Mouse (Mus musculus) layer of hippocampus, adult 9-10 months (tissue): ENCODE results near the gene Lyrm7.

ENCODE experiments used
- DNase-seq: peaks from one replicate; pipeline ENCODE4 v3.0.0; 2022; ENCODE audit warnings: low spot score

Lyrm7 gene

DNA sequence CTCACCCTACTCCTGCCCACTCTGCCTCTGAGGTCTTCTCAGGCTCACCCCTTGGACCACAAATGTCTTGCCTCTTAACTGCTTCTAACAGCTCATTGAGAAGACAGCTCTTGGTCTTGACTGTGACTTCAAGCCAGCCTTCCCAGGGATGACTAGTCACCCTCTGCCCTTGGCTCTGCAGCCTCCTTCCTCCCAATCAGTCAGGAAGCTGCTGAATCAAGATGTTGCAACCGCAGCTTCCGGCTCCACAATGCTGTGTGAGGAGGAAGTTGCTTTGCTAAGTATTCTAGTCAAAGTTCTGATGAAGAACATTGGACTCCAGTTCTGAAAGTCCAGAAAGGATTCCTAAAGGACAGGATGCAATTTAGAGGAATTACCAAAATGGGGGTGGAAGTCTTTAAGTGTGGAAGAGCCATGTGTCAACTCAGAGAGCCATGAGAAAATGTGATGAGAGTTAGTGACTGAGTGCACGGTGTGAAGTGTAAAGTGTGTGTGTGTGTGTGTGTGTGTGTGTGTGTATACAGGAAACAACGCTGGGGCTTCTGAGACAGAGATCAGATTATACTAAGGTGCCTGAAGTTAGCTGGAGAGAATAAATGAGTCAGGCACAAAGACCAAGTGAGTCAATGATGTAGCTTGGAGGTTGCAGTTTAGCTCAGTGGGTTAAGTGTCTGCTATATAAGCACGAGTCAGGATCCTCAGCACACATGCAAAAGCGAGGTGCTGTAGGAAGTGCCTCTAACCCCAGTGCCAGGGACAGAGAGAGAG is 58.7 kb downstream of the Lyrm7 start:
- DNase-seq, result no peak

DNA sequence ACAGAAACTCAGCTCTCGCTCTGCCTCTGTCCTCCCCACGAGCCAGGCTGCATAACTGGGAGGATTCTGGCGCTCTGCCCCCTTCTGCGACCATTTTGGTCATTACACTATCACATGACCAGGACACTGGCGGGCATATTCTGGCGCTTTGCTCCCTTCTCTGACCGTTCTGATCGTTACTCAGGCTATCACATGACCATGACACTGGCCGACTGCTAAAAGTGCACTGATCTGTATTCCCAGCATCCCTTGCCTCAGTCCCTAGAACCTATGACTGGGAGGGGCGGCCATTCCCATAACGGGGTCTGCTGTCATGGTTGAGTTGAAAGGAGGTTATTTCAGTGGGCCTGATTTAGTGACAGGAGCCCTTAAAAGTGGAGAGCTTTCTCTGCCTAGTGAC is 64.2 kb downstream of the Lyrm7 start:
- no peak for DNase-seq

DNA sequence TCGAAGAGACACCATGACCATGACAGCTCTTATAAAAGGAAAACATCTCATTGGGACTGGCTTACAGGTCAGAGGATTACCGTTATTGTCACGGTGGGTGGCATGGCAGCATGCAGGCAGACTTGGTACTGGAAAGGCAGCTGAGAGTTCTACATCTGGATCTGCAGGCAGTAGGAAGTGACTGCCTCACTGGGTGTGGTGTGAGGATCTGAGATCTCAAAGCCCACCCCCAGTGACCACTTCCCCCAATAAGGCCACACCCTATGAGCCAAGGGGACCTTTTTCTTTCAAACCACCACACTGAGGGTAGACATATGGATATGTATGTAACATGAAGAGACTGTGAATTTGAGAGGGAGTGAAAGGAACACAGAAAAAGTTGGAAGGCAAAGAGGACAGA is 66.0 kb downstream of the Lyrm7 start:
- DNase-seq, result no peak

DNA sequence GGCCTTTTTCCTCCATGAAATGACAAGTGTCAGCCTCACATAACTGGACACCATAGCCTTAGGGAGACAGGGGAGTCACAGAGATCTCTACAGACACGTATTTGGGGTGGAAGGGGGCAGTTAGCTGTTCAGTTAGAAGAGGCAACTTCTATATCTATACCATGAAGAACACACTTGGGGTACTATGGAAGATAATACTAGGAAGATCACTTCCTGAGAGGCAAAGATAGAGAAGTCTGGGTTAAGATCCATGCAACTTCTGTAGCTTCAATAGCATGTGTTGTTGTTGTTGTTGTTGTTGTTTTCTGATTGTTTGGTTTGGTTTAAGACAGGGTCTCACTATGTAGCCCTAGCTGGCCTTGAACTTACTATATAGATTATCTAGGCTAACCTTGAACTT is 67.5 kb downstream of the Lyrm7 start:
- DNase-seq, result no peak

DNA sequence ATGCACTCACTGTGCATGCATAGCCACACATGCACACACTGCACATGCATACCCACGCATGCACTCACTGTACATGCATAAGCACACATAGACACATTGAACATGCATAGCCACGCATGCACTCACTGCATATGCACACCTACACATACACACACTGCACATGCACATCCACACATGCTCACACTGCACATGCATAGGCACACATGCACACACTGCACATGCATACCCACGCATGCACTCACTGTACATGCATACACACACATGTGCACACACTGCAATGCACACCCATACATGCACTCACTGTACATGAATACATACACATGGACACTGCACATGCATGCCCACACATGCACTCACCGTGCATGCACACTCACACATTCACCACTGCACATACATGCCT is 69.3 kb downstream of the Lyrm7 start:
- DNase-seq, result no peak

DNA sequence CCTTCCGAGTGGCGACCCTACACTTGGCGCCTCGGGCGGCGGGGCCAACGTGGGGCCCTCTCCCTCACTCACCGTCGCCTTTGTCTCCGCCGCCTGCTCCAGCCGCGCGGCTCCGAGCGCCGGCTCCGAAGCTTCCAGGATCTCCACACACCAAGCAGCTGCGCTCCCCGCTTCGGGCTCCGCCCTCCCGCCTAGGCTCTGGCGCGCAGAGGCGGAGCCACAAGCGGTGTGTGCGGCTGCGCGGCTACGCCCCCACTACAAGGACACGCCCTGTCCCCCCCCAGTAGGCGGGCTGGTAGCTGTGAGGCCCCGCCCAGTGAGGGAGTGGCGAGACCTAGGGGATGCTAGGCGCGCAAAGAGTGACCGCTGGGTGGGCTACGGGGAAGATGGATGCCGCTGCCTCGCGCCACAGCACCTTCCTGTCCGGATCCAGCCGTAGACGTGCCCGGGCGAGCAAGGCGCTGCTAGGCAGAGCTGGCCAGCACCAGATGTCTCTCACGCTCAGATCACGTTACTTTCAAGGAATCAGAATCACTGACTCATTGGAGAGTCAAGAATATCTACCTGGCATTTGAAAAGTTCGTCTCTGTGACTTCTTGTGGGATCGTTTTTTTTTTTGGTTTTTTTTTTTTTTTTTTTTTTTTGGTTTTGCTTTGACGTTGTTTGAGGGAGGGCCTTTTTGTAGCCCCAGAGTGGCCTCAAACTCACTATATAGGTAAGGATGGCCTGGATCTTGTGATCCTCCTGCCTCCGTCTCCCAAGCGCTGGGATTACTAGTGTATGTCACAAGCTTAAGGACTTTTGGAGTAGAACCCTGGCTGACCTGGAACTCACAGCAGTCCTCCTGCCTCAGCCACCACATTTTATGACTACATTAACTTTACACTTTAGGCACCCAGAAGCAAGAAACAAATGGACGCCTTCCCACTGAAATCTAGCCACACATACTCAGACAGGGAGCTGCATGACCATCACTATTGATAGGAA is 72.9 kb downstream of the Lyrm7 start, which contains the start of gene Cdc42se2:
Cdc42se2 (minus strand) TSS at position 188 of the 987 bp plus-strand sequence.
- DNase-seq, result peak; percentile 92

DNA sequence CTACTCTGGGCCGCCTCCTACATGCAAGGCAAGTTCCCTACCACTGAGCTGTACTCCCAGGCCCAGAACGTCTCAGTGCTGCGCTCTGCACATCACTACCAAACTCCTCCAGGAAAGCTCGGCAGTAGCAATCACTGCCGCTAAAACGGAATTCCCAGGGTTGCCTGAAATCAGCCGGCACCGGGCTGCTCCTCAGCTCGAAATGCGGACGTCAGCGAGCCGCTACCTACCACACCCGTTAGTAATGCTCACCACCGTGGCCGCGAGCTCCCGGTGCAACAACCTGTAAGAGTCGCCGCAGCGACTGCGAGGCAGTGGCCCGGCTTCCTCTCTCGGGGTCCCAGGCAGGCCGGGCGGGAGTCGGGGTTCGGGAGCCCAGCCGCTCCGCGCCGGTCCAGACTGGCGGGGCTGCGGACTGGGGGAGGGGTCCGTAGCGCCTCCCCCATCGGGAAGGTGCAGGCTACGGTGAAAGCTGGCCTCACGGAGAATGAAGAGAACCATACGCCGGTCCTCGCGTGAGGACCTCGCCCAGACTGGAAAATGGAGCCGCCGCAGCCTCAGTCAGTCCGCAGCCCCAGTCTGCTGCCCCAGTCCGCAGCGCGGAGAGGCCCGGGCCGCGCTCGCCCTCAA is 73.7 kb downstream of the Lyrm7 start:
- no peak for DNase-seq

DNA sequence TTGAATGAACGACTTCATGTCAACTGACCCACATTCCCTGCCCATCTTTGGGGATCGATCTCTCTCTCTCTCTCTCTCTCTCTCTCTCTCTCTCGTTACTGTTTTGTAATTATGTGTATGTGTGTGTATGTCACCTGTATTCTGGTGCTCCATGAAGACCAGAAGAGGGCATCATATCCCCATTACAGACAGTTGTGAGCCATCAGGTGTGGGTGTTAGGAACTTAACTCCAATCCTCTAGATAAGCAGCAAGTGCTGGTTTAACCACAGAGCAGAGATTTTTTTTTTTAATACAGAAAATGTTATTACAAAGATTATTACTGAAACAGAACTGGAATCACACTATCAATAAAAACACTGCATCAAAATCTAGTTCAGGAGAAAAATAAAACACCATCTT is 75.2 kb downstream of the Lyrm7 start:
- no peak for DNase-seq

DNA sequence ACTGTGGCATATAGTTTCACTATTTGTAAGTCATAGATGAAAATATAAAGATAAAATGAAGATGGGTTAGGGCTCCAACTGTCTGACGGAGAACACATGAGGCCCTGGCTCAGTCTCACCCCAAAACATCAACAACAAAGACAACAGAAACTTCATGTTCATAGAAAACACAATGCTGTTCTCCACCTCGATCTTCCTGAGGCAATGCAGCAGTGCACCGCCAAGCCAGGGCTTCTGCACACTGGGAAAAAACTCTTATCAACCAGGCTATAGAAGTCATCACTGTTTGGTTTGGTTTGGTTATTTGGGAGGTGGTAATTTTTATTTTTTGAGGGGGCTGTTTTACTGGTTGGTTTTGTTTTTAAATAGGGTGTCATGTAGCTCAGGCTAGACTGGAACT is 76.3 kb downstream of the Lyrm7 start:
- no peak for DNase-seq

DNA sequence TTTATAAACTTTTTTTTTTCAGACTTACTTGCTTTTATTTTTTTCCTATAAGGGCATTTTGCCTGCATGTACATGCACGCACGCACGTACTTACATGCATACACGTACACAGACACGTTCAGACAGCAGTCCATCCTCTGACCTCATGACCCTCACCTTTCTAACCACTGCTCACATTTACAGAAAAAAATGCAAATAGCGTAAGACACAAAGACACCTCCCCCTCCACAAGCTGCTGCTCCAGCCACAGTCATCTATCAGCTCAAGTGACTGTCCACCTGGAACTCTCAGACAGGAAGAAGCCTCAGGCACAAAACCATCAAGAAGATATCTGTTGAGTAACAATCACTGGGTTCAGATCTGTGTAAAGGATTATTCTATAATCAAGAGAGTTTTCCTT is 78.5 kb downstream of the Lyrm7 start:
- no peak for DNase-seq

DNA sequence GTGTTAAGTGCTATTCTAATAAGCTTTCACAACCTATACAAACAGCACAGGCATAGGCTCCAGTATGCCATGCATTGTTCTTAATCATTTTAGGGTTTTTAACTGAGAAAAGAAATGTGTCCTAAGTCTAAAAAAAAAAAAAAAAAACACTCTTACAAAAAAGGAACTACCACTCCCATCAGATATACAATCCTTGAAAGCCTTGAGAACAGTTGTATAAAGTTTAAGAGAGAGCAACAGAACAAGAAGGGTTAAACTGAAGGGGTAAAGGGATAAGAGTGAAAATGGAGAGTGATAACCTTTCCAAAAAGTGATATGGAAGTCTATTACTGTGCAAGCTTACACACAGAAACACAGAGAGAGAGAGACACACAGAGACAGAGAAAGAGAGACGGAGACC is 80.8 kb downstream of the Lyrm7 start:
- DNase-seq, result no peak

DNA sequence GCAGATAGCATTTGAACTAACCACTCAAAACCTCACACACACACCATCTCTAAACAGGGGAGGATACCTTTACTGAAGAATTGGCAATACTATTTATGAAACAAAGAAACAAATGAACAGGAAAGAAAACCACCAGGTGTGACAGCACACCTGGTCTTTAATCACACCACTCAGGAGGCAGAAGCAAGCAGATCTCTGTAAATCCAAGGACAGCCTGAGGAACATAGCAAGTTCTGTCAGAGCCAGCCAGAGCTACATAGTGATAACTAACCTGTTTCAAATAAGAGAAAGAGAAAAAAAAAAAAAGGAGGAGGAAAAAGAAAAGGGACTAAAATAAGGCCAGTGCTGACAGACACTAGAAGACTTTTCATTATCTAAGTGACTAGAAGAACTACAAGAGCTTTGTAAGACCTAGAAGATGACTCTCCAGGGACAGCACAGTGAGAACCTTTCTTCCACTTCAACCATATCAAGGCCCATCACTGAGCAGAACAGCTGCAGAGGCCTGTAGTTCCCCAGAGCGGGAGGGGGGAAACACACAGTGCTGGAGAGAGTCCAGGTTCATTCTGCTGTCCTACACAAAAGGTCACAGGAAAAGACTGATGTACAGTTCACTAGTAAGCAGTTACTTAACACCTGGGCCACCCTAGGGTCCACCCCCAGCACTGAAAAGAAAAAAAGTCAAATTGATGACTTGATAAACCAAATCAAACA is 82.4 kb downstream of the Lyrm7 start:
- DNase-seq, result no peak

DNA sequence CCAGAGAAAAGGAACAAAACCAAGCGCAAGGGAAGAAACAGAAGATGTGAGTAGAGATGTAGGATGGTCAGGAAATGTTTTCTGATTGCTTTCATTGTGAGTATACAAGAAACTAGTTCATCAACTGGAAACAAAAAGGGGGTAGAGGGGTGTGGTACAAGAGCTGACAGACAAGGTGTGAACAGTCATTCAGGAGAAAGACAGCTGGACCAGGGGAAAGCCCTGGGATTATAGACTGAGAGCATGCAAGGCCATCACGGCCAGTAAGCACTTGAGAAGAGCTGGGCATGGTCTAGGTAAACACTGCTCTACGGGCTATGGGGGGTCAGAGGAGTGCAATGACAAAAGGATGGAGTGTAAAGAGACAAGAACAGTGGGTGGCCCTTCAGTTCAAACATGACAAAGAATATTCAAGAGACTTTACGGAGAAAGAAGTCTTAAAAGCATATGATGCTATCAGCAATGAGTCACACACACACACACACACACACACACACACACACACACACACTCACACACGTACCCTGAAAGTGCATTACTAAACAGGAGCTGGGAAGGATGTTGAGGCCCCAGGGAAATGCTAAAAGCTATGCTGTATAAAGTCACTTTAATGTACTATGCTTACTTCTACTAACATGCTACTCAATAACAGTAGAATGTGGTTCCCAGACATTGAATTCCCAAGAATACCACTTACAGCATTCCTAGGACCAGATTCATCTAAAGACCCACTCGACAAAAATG is 83.2 kb downstream of the Lyrm7 start:
- DNase-seq, result no peak
